Mouse (Mus musculus): ENCODE data around the gene Slc38a3. TPM values are rescaled to one million over a fixed set of nuclear protein-coding genes. Genes with fewer than 3 reads are reported as not detected.

Slc38a3 gene
- polyA plus RNA-seq (2012; rRNA removed) = 16.5 and 19.2 TPM in 2 replicates

GRCm38 (mm10) chr9:107669480-107669945, at the start of gene Slc38a3:
Gene Slc38a3, minus strand, starts transcription at chr9:107669530.

GRCm38 (mm10) chr9:107709697-107710483, 40.6 kb upstream of the Slc38a3 start, which contains the start of gene Sema3f:
Gene Sema3f, minus strand, starts transcription at chr9:107710475.

GRCm38 (mm10) chr9:107679501-107679900, 10.2 kb upstream of the Slc38a3 start, which contains the start of gene Gnat1:
Gene Gnat1, minus strand, starts transcription at chr9:107679712.

GRCm38 (mm10) chr9:107635279-107636028, 33.9 kb downstream of the Slc38a3 start, which contains the start of gene Gnai2:
Gene Gnai2, minus strand, starts transcription at chr9:107635367.

GRCm38 (mm10) chr9:107608741-107609432, 60.4 kb downstream of the Slc38a3 start, which contains the start of gene Sema3b:
Gene Sema3b, minus strand, starts transcription at chr9:107609229.

Other genes starting within 250 kb of the Slc38a3 start
- 6.5 and 7.8 TPM in 2 replicates for gene Tmem115, start 135.6 kb downstream of the Slc38a3 start, polyA plus RNA-seq (2012; rRNA removed)
- gene Cyb561d2, start 127.3 kb downstream of the Slc38a3 start, polyA plus RNA-seq (2012; rRNA removed) = 9.6 and 9.8 TPM in 2 replicates
- 9.9 and 10.8 TPM in 2 replicates for gene Nprl2, start 127.3 kb downstream of the Slc38a3 start, polyA plus RNA-seq (2012; rRNA removed)
- gene Zmynd10, start 122.2 kb downstream of the Slc38a3 start, polyA plus RNA-seq (2012; rRNA removed) = 0.14 and 0.29 TPM in 2 replicates
- 14.2 and 15.7 TPM in 2 replicates for gene Rassf1, start 118.0 kb downstream of the Slc38a3 start, polyA plus RNA-seq (2012; rRNA removed)
- 19.4 and 22.3 TPM in 2 replicates for gene Tusc2, start 106.3 kb downstream of the Slc38a3 start, polyA plus RNA-seq (2012; rRNA removed)
- 19.0 and 20.3 TPM in 2 replicates for gene Hyal2, start 101.6 kb downstream of the Slc38a3 start, polyA plus RNA-seq (2012; rRNA removed)
- gene Hyal1, start 92.6 kb downstream of the Slc38a3 start, polyA plus RNA-seq (2012; rRNA removed) = 1.1 and 1.3 TPM in 2 replicates
- gene Naa80, start 90.6 kb downstream of the Slc38a3 start, polyA plus RNA-seq (2012; rRNA removed) = 9.6 and 12.1 TPM in 2 replicates
- gene Hyal3, start 88.7 kb downstream of the Slc38a3 start, polyA plus RNA-seq (2012; rRNA removed) = 0.44 and 0.53 TPM in 2 replicates
- gene Ifrd2, start 81.9 kb downstream of the Slc38a3 start, polyA plus RNA-seq (2012; rRNA removed) = 117 and 130 TPM in 2 replicates
- gene Sema3b, start 60.3 kb downstream of the Slc38a3 start, polyA plus RNA-seq (2012; rRNA removed) = 0.17 and 0.54 TPM in 2 replicates
- gene Gnai2, start 34.2 kb downstream of the Slc38a3 start, polyA plus RNA-seq (2012; rRNA removed) = 115 and 121 TPM in 2 replicates
- gene Gnat1, start 10.2 kb upstream of the Slc38a3 start, polyA plus RNA-seq (2012; rRNA removed) = 0.02 TPM in 1 of 2 replicates, not detected in the other
- 2.7 and 2.8 TPM in 2 replicates for gene Sema3f, start 40.9 kb upstream of the Slc38a3 start, polyA plus RNA-seq (2012; rRNA removed)
- gene Rbm5, start 101.5 kb upstream of the Slc38a3 start, polyA plus RNA-seq (2012; rRNA removed) = 38.0 and 39.9 TPM in 2 replicates
- 21.5 and 22.3 TPM in 2 replicates for gene Rbm6, start 203.7 kb upstream of the Slc38a3 start, polyA plus RNA-seq (2012; rRNA removed)
- gene Mon1a, start 218.6 kb upstream of the Slc38a3 start, polyA plus RNA-seq (2012; rRNA removed) = 3.8 and 3.9 TPM in 2 replicates
- gene Mst1r, start 237.3 kb upstream of the Slc38a3 start, polyA plus RNA-seq (2012; rRNA removed) = 0.98 and 1.0 TPM in 2 replicates

Measured in liver, embryonic 14 days (tissue).